Mouse (Mus musculus): ENCODE measurements around the gene Plekhj1.
"Not testable (repeated sequence)": the region's sequence is repeated elsewhere in the genome, so short reads cannot be mapped to it uniquely, and the experiment has no call there.

Plekhj1 gene

DNA sequence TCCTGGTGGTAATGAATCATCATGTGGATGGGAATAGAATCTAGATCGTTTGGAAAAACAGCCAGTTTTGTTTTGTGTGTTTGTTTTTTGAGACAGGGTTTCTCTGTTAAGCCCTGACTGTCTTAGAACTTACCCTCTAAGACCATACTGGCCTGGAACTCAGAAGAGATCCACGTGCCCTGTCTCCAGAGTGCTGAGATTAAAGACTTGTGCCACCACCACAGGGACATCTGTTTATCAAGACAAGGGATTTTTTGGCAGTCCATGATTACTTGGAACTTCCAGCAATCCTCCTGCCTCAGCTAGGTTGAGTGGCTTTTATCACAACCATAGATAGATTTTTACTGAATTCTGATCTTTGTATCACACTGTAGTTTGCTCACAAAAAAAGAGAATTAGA is 26.4 kb upstream of the Plekhj1 start:
- no peak for DNase-seq

GRCm38 (mm10) chr10:80823847-80824643 is 25.6 kb upstream of the Plekhj1 start:
- no peak for DNase-seq

- no peak for DNase-seq
Measured at GRCm38 (mm10) chr10:80823316-80823715, 24.9 kb upstream of the Plekhj1 start.

GRCm38 (mm10) chr10:80822528-80822927 is 24.1 kb upstream of the Plekhj1 start:
- no peak for DNase-seq

GRCm38 (mm10) chr10:80821991-80822390 is 23.6 kb upstream of the Plekhj1 start:
- DNase-seq, result no peak

DNA sequence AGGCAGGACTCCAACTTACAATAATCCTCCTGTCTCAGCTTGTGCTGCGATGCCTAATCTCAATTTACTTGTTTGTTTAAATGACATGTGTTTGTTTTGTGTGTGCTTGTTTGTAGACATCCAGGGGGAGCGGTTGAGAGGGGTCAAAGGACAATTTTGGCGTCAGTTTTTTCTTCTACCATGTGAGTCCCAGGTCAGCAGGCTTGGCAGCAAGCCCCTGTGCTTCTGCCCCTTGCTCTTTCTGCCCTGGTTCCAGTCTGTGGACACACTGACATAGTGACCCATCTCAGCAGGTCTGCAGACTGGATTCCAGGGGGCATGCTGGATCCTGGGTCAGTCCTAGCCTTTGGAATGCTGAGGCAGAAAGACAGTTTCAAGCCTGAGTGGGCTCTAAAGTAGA is 21.0 kb upstream of the Plekhj1 start:
- no peak for DNase-seq

GRCm38 (mm10) chr10:80818599-80819281 is 20.3 kb upstream of the Plekhj1 start:
- no peak for DNase-seq

GRCm38 (mm10) chr10:80817955-80818354 is 19.5 kb upstream of the Plekhj1 start:
- not testable (repeated sequence) for DNase-seq

- DNase-seq, result no peak
Measured at GRCm38 (mm10) chr10:80817164-80817563, 18.7 kb upstream of the Plekhj1 start.

- not testable (repeated sequence) for DNase-seq
Measured at GRCm38 (mm10) chr10:80816303-80816702, 17.9 kb upstream of the Plekhj1 start.

- DNase-seq, result no peak
Measured at GRCm38 (mm10) chr10:80814800-80815199, 16.4 kb upstream of the Plekhj1 start.

DNA sequence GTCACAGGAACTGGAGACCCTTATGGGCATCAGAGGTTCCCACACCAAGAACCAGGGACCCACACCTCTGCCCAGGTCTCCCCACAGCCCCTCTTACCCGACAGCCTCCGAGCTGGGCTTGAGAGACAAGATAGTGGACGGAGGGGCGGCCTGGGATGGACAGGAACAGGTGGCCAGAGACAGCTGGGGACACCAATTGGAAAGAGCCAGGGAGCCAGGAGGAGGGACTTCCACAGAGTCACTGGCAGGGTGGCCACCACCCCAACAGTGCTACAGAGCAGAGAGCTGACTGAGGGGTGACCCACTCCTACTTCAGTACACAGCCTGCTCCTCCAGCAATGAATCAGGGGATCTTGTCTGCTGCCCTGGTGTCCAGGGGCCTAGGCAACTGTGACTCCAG is 14.9 kb upstream of the Plekhj1 start, which contains the start of gene Jsrp1:
Jsrp1 (minus strand) TSS at position 133 of the 400 bp plus-strand sequence.
- DNase-seq, result no peak

GRCm38 (mm10) chr10:80812391-80813041 is 14.1 kb upstream of the Plekhj1 start:
- no peak for DNase-seq

DNA sequence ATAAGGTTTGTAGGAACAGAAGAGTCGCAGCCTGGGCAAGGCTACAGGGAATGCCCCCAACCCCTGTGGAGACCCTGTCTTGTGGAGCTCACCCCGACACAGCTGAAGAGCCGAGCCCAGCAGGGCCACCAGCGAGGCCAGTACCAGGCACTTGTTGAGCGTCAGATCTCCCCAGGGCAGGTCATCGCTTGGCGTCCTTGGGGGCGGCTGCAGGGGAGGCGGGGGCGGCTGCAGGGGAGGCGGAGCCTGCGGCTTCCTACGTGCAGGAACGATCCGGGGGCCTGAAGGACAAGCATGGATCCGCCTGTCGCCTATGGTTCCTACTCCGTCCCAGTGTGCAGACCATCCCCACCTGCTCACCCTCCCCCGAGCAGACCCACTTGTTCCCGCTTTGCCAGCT is 11.7 kb upstream of the Plekhj1 start:
- DNase-seq, result no peak

DNA sequence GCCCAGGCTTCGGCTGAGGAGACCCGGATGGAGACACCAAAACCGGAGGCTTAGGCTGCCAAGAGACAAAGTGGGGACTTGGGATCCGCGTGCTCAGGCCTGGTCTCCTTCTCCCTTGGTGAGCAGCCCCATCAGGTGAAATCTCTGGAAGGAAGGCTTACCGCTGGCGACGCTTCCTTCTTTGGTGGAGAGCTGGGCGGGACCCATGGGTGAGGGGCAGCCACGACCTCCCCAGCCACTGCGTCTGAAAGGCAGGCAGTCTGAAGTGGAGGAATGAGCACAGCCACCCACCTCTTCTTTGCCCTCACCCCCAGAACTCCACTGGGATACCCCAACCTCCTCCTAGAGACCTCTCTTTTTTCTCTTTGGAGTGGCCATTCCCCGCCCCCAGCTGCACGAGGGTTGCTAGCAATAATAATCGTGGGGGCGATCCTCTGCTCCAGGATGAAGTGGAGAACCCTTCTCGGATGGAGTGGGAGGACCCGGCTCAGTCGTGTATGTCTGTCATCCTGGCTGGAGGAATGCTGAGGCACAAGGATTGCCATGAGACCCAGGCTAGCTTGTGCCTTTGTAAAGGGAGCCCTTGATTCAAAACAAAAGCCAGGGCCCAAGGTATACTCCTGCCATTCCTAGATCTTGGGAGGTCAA is 10.7 kb upstream of the Plekhj1 start:
- DNase-seq, result no peak

DNA sequence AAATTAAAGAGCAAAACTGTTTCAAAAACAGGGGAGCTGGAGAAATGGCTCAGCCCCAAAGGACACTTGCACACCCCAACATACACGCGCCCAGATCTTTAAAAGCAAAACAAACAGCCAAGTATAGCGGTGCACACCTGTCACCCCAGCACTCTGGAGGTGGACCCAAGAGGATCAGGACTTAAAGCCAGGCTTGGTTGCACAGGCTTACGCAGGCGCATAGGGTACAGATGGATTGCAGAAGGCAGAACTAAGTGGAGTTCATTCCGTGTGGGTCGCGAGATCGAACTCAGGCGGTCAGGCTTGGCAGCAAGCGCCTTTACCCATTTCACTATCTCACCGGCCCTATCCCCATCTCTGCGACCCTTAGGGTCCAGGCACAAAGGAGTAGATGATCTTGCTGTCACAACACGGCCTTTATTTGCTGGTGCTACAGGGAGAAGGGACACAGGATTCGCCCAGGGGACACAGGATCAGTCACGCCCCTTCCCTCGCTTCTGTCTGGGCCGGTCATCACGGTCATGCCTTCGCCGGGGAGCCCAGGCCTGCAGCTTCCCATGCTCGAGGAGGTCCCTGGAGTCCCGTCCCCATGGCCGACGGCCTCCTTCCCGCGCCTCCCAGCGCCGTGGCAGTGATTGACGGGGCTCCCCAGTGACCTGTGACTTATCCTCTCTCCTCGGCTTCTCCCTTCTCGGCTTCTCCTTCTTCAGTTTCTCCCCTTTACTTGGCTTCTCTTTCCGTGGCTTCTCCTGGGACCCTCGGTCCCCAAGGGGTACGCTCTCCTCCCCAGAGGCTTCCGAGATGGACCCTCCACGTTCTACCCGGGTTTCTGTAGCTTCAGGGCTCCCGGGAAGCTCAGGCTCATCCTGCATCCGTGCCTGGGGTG is 9.9 kb upstream of the Plekhj1 start:
- no peak for DNase-seq

DNA sequence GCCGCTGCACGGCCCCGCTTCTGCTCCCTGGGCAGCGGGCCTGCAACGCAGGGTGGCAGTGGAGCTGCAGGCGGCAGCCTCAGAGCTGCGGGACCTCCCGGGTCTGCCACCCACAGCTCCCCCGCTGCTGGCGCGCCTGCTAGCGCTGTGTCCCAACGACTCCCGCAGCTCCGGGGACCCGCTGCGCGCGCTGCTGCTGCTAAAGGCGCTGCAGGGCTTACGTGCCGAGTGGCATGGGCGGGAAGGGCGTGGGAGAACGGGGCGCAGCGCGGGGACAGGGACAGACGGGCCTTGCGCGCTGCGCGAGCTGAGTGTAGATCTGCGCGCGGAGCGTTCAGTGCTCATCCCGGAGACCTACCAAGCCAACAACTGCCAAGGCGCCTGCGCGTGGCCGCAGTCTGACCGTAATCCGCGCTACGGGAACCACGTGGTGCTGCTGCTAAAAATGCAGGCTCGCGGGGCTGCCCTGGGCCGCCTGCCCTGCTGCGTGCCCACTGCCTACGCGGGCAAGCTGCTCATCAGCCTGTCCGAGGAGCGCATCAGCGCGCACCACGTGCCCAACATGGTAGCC is 8.7 kb upstream of the Plekhj1 start:
- peak; percentile 85 for DNase-seq

GRCm38 (mm10) chr10:80806341-80807056 is 8.1 kb upstream of the Plekhj1 start:
- no peak for DNase-seq

GRCm38 (mm10) chr10:80805925-80806324 is 7.5 kb upstream of the Plekhj1 start:
- DNase-seq, result peak; percentile 85

- DNase-seq, result no peak
Measured at GRCm38 (mm10) chr10:80805322-80805721, 6.9 kb upstream of the Plekhj1 start.

DNA sequence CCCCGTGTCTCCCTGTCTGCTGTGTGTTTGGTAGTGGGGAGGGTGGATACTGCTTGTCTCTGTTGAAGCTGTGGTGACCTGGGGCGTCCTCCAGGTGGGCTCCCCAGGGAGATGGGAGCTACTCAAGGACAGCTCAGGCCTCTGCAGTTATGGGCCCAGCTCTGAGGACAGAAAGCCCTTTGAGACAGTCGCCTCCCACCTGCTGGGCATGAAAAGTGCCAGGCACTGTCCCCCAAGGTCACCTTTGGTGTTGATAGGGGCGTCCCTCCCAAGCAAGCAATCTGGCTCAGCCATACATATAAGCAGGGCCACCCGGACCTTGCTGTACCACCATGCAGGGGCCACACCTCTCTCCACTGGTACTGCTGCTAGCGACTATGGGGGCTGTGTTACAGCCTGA is 6.5 kb upstream of the Plekhj1 start, which contains the start of gene Amh:
Amh (plus strand) TSS at position 328 of the 400 bp plus-strand sequence.
- DNase-seq, result no peak
